Mouse (Mus musculus) forebrain, embryonic 15.5 days (tissue): ENCODE results near the gene Omt2b. TPM values are rescaled to one million over a fixed set of nuclear protein-coding genes. Genes with fewer than 3 reads are reported as not detected.
"Not testable (repeated sequence)": the region's sequence is repeated elsewhere in the genome, so short reads cannot be mapped to it uniquely, and the experiment has no call there.

ENCODE experiments used
- ATAC-seq: fragments of 200-750 bp; cut with Nextera tagmentation; replicated peaks from 2 replicates; pipeline ENCODE4 v1.8.0; 2017; ENCODE audit warnings: mild to moderate bottlenecking, moderate TSS enrichment, moderate library complexity
- H3K27ac ChIP-seq: fragments of 300-500 bp; sonication (generic); replicated peaks from 2 replicates; pipeline ENCODE4 v1.5.1; 2015; ENCODE audit warnings: mild to moderate bottlenecking, inconsistent platforms
- H3K27me3 ChIP-seq: fragments of 300-500 bp; sonication (generic); 2 replicates; pipeline ENCODE4 v1.6.1; 2015; ENCODE audit warnings: inconsistent platforms
- H3K36me3 ChIP-seq: fragments of 300-500 bp; sonication (generic); 2 replicates; pipeline ENCODE4 v1.6.1; 2015; ENCODE audit warnings: mild to moderate bottlenecking, inconsistent platforms
- H3K4me1 ChIP-seq: fragments of 300-500 bp; sonication (generic); 2 replicates; pipeline ENCODE4 v1.6.1; 2015; ENCODE audit warnings: inconsistent platforms
- H3K4me2 ChIP-seq: fragments of 300-500 bp; sonication (generic); replicated peaks from 2 replicates; pipeline ENCODE4 v1.6.1; 2015; ENCODE audit warnings: mild to moderate bottlenecking, inconsistent platforms
- H3K4me3 ChIP-seq: fragments of 300-500 bp; sonication (generic); 2 replicates; pipeline ENCODE4 v1.5.1; 2015; ENCODE audit warnings: mild to moderate bottlenecking, inconsistent platforms
- H3K9ac ChIP-seq: fragments of 300-500 bp; sonication (generic); replicated peaks from 2 replicates; pipeline ENCODE4 v1.6.1; 2015; ENCODE audit warnings: mild to moderate bottlenecking, inconsistent platforms
- H3K9me3 ChIP-seq: fragments of 300-500 bp; sonication (generic); 2 replicates; pipeline ENCODE4 v1.6.1; 2016; ENCODE audit warnings: inconsistent platforms
- WGBS: fragments of 180-500 bp; shearing (Covaris S2); methylation state at CpG from one replicate; pipeline ENCODE4 v1.1.7; 2015; ENCODE audit warnings: mixed read lengths; 5-methylcytosine and 5-hydroxymethylcytosine counted together
- polyA plus RNA-seq: library from polyadenylated mRNA; unstranded; fragments of >200 nt; fragmentation: Nextera tagmentation; extraction: Ambion mirVana; gene quantifications from 2 replicates; pipeline ENCODE4 v1.2.1, GENCODE M21; 2015

Gene Omt2b
- polyA plus RNA-seq, 1 experiment from 2014 or later, result not detected

- ATAC-seq, result peak; percentile 46; the same call in 1 of the 2 replicates
- Histone ChIP-seq H3K9ac (no peak overlapping the region), H3K36me3 (no peaks in the 10 kb centered on the region), H3K27ac (no peak overlapping the region), H3K4me2 (no peak overlapping the region), H3K4me3 (no peak overlapping the region), H3K4me1 (no peaks in the 10 kb centered on the region), H3K27me3 (no peaks in the 10 kb centered on the region), H3K9me3 (no peaks in the 10 kb centered on the region)
- 16% methylated on average over 9 of the region's 9 CpGs for WGBS
Measured at GRCm38 (mm10) chr9:78358053-78358452, 30.7 kb downstream of the Omt2b start.

DNA sequence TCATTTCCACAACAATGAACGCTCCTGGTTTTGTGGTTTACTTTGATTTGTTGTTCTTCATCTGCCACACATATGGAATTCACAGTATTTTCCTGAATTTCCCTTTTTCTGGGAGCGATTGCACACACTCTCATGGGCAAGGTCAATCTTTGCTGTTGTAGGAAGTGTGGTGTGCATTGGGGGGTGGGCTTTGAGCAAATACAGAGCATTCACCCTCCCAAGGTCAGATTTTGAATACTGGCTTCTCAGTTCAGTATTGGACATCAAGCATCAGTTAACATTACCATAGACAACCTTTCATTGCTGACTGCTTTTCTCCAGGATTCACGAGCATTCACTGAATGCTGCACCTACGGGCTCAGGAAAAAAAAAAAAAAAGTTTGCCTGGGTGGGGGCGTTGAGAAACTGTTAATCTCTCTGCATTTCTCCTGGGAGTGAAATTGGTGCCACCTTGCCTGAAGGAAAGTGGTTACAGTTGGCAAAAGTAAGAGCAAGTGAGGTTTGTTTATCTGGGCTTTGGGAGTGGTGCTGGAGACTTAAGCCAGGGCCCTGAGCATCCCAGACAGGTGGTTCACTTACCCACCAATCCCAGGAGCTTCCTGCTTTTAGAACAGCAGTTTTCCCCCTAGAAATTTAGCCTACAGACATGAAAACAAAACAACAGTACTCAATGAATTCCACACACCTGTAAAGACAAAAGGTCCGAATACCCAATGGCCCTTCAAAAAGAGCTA, 32.5 kb downstream of the Omt2b start:
- H3K4me3 ChIP-seq, result no peak overlapping the region
- H3K36me3 ChIP-seq, result no peaks in the 10 kb centered on the region
- H3K4me1 ChIP-seq, result no peaks in the 10 kb centered on the region
- no peak overlapping the region for H3K27ac ChIP-seq
- H3K4me2 ChIP-seq, result no peak overlapping the region
- 78% methylated on average over 6 of the region's 6 CpGs for WGBS
- ATAC-seq, result no peak
- no peaks in the 10 kb centered on the region for H3K9me3 ChIP-seq
- H3K9ac ChIP-seq, result no peak overlapping the region
- no peaks in the 10 kb centered on the region for H3K27me3 ChIP-seq

GRCm38 (mm10) chr9:78360484-78360872, 33.1 kb downstream of the Omt2b start:
- H3K4me1 ChIP-seq, result no peaks in the 10 kb centered on the region
- H3K27ac ChIP-seq, result no peak overlapping the region
- no peaks in the 10 kb centered on the region for H3K9me3 ChIP-seq
- H3K27me3 ChIP-seq, result no peaks in the 10 kb centered on the region
- WGBS, result 17% methylated on average over 2 of the region's 2 CpGs
- no peak overlapping the region for H3K4me3 ChIP-seq
- H3K36me3 ChIP-seq, result no peaks in the 10 kb centered on the region
- no peak overlapping the region for H3K9ac ChIP-seq
- no peak overlapping the region for H3K4me2 ChIP-seq
- no peak for ATAC-seq

DNA sequence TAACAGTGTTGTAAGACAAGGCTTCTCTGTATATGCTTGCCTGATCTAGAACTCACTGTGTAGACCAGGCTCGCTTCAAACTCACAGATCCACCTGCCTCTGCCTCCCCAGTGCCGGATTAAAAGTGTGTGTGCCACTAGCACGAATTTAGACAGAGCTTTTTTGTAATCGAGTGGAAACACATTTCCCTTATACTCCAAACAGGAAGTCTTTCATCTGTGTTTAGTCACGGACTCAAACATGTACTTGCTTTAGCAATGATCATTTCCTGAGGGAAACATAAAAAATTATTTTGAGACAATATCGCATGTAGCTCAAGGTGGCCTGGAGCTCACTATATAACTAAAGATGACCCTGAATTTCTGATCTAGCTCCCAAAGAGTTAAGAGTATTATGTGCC, 36.0 kb downstream of the Omt2b start:
- no peak overlapping the region for H3K4me2 ChIP-seq
- no peaks in the 10 kb centered on the region for H3K9me3 ChIP-seq
- no peak overlapping the region for H3K4me3 ChIP-seq
- 82% methylated on average over 6 of the region's 6 CpGs for WGBS
- no peak overlapping the region for H3K27ac ChIP-seq
- no peaks in the 10 kb centered on the region for H3K4me1 ChIP-seq
- no peak for ATAC-seq
- no peaks in the 10 kb centered on the region for H3K27me3 ChIP-seq
- H3K9ac ChIP-seq, result no peak overlapping the region
- H3K36me3 ChIP-seq, result no peaks in the 10 kb centered on the region

DNA sequence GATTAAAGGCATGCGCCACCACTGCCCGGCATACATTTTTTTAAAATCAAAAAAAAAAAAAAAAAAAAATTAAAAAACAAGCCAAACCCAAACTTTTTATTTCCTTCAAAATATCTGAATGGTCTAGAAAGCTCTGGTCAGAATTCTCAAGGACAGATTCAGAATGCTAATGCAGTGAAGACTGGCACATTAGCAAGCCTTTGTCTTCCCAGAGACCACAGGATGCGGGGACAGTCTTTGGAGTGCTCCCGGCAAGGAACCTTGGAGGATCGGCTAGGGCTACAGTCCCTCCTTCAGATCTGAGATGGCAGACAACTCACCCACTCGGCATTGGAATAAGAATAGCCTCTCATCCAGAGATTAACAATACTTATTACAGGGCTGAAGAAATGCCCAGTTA, 37.3 kb downstream of the Omt2b start:
- Histone ChIP-seq H3K27ac (no peak overlapping the region), H3K4me1 (no peaks in the 10 kb centered on the region), H3K9me3 (no peaks in the 10 kb centered on the region), H3K36me3 (no peaks in the 10 kb centered on the region), H3K4me3 (no peak overlapping the region), H3K27me3 (no peaks in the 10 kb centered on the region), H3K9ac (no peak overlapping the region), H3K4me2 (no peak overlapping the region)
- no peak for ATAC-seq
- WGBS, result 88% methylated on average over 6 of the region's 6 CpGs

DNA sequence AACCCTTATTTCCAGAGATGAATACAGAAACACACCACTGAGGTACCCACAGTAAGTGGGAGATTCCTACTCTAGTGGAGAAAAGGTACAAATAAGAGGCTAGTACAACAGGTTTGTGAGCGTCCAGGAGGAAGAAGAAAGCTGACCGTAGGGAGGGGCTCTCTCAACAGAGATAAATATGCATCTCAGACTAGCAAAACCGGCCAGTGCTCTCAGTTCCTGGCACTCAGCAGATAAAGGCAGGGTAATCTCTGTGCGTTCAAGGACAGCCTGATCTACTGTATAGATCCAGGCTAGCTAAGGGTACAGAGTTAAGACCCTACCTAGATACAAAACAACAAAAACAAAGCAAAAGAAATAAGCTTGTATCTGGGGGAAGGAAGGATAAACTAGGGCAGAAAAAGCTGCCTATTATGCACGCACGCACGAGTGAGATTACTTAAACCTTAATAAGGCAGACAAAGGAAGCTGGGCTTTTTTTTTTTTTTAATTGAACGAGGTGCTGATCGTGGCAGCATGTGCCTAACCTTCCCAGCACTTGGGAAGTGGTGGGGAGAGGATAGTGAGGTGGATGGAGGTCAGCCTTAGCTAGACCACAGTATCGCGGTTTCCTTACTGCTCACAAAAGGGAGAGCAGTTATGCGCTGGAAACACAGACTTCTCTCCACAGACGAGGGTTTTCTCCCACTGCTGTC, 38.6 kb downstream of the Omt2b start:
- no peaks in the 10 kb centered on the region for H3K27me3 ChIP-seq
- no peak for ATAC-seq
- 38% methylated on average over 13 of the region's 13 CpGs for WGBS

DNA sequence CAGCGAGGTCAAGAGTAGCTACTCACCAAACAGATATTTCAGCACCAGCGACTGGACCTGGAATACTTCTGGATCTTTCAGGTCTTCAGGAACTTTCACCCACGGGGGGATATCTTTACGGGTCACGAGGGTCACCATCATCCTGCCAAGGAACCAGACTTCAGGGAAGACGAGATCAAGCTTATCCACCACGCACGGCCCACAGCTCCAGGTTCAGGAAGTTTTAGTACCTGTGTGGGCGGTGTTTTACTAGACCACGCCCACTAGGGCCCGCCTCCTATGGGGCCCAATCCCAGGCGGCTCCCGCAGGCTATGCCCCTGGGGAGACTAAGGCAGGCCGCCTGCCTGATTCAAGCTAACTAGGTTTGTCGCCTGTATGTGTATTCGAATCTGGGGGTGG, 40.6 kb downstream of the Omt2b start, which contains the start of gene Dppa5a:
TSS of gene Dppa5a (minus strand) at position 219 of the 400 bp plus-strand sequence.
- not testable (repeated sequence) for ATAC-seq, H3K36me3 ChIP-seq, H3K9me3 ChIP-seq, H3K27me3 ChIP-seq, H3K27ac ChIP-seq, H3K4me1 ChIP-seq, H3K4me3 ChIP-seq, H3K9ac ChIP-seq, H3K4me2 ChIP-seq
- 93% methylated on average over 16 of the region's 16 CpGs for WGBS

More for the DNA sequence above, 38.6 kb downstream of the Omt2b start:
- no peak overlapping the region for H3K4me3 ChIP-seq
- H3K27ac ChIP-seq, result no peak overlapping the region
- H3K4me1 ChIP-seq, result no peaks in the 10 kb centered on the region
- H3K9me3 ChIP-seq, result no peaks in the 10 kb centered on the region
- H3K36me3 ChIP-seq, result no peaks in the 10 kb centered on the region
- H3K9ac ChIP-seq, result no peak overlapping the region
- no peak overlapping the region for H3K4me2 ChIP-seq

DNA sequence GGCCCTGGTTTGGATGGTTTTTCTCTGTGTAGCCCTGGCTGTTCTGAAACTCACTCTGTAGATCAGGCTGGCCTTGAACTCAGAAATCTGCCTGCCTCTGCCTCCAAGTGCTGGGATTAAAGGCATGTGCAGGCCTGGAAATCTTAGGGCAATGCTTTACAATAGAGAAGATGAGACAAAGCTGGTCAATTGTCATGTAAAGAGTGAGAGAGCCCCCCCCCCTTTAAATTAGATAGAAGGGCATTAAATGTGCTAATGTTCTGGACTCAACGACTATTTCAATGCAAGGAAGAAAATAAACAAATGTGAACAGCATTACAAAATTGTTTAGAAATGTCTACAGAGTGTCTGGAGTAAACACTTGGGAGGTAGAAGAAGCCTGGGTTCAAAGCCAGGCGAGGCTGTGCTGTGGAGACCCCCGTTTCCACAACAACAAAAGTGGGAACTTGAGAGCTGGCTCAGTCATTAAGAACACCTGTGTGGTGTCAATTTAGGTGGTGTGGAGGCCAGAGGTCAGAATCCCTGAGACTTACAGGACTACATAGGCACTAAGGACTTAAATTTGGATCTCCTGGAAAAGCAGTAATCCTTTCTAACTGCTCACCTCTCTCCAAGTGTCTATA, 41.4 kb downstream of the Omt2b start:
- no peak overlapping the region for H3K4me2 ChIP-seq
- no peak for ATAC-seq
- no peaks in the 10 kb centered on the region for H3K4me1 ChIP-seq
- H3K9me3 ChIP-seq, result no peaks in the 10 kb centered on the region
- H3K27me3 ChIP-seq, result no peaks in the 10 kb centered on the region
- H3K36me3 ChIP-seq, result no peaks in the 10 kb centered on the region
- H3K9ac ChIP-seq, result no peak overlapping the region
- 81% methylated on average over 3 of the region's 3 CpGs for WGBS
- no peak overlapping the region for H3K27ac ChIP-seq
- no peak overlapping the region for H3K4me3 ChIP-seq

DNA sequence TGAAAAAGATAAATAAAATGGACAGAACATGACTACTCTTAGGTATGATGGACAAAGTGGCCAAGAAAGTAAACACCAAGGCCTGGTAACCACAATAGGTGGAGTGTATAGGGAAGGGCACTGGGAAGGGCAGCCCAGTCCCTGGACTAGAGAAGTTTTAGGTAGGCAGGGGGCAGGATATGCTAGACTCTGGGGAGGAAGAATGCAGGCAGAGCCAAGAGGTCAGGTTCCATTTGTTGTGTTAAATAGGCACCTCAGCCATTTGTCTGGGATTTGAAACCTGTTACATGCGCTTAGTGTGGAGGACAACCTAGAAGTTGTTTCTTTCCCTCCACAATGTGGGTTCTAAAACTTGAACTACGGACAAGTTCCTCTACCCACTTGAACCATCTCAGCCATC, 42.0 kb downstream of the Omt2b start:
- no peaks in the 10 kb centered on the region for H3K27me3 ChIP-seq
- no peaks in the 10 kb centered on the region for H3K4me1 ChIP-seq
- H3K4me3 ChIP-seq, result no peak overlapping the region
- H3K9ac ChIP-seq, result no peak overlapping the region
- H3K9me3 ChIP-seq, result no peaks in the 10 kb centered on the region
- WGBS, result 92% methylated on average over 2 of the region's 2 CpGs
- no peak for ATAC-seq
- H3K36me3 ChIP-seq, result no peaks in the 10 kb centered on the region
- H3K27ac ChIP-seq, result no peak overlapping the region
- no peak overlapping the region for H3K4me2 ChIP-seq

- no peaks in the 10 kb centered on the region for H3K9me3 ChIP-seq
- H3K36me3 ChIP-seq, result no peaks in the 10 kb centered on the region
- no peak overlapping the region for H3K4me3 ChIP-seq
- no peaks in the 10 kb centered on the region for H3K4me1 ChIP-seq
- no peak for ATAC-seq
- no peak overlapping the region for H3K9ac ChIP-seq
- H3K27me3 ChIP-seq, result no peaks in the 10 kb centered on the region
- H3K4me2 ChIP-seq, result no peak overlapping the region
- H3K27ac ChIP-seq, result no peak overlapping the region
- 91% methylated on average over 7 of the region's 7 CpGs for WGBS
Measured at GRCm38 (mm10) chr9:78369786-78370185, 42.4 kb downstream of the Omt2b start.

DNA sequence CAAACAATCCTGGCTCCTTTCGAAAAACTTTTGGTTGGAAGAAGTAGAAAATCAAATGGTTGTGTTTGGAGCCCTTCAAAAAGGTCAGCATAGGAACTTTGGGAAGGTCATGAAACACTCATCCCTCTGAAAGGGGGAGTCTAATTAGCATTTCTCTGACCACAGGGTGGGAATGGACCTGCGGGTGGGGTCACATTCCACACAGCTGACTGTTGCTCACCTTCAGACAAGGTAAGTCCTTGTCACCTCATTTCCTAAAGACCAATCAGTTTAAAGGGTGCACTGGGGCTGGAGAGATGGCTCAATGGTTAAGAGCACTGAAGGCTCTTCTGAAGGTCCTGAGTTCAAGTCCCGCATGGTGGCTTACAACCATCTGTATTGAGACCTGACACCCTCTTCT, 44.1 kb downstream of the Omt2b start:
- Histone ChIP-seq H3K27ac (no peak overlapping the region), H3K4me1 (no peaks in the 10 kb centered on the region), H3K9ac (no peak overlapping the region), H3K4me2 (no peak overlapping the region), H3K9me3 (no peaks in the 10 kb centered on the region), H3K27me3 (no peaks in the 10 kb centered on the region), H3K4me3 (no peak overlapping the region), H3K36me3 (no peaks in the 10 kb centered on the region)
- WGBS, result 92% methylated on average over 3 of the region's 3 CpGs
- ATAC-seq, result no peak

- Histone ChIP-seq H3K9ac (no peak overlapping the region), H3K27me3 (no peaks in the 10 kb centered on the region), H3K4me2 (no peak overlapping the region), H3K4me3 (no peak overlapping the region), H3K9me3 (no peaks in the 10 kb centered on the region), H3K4me1 (peaks cover 5% of the 10 kb centered on the region), H3K27ac (no peak overlapping the region), H3K36me3 (no peaks in the 10 kb centered on the region)
- 85% methylated on average over 10 of the region's 10 CpGs for WGBS
- no peak for ATAC-seq
Measured at GRCm38 (mm10) chr9:78372827-78373504, 45.6 kb downstream of the Omt2b start.
